Mouse (Mus musculus) forelimb bud, embryonic 11.5 days (tissue): ENCODE measurements around the gene Ankef1.

ENCODE experiments used
- DNase-seq: peaks from one replicate; pipeline ENCODE4 v3.0.0-alpha.2; 2012; ENCODE audit warnings: low read depth, low spot score

The Ankef1 gene

GRCm38 (mm10) chr2:136600651-136601170 is 99.0 kb downstream of the Ankef1 start:
- DNase-seq = no peak

DNA sequence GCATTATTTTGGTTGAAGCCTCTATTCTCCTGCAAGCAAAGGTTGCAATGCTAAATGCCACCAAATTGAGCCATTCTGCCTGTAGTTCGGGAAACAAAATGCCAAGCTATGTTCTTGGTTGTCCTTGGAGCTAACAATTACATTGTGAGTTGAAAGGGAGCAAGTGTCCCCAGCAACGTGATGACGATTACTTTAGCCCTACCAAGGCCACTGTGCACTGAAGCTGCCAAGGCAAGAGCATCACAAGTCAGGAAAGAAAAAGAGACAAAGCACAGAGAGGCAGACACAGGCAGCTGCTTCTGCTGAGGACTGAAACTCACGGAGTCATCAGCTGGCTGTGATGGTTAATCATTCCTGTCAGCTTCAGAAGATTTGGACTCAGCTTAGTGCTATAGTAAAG is 99.5 kb downstream of the Ankef1 start:
- no peak for DNase-seq
